Comparison of ENCODE assay signal across 13 mouse cellular contexts in the genomic region with DNA sequence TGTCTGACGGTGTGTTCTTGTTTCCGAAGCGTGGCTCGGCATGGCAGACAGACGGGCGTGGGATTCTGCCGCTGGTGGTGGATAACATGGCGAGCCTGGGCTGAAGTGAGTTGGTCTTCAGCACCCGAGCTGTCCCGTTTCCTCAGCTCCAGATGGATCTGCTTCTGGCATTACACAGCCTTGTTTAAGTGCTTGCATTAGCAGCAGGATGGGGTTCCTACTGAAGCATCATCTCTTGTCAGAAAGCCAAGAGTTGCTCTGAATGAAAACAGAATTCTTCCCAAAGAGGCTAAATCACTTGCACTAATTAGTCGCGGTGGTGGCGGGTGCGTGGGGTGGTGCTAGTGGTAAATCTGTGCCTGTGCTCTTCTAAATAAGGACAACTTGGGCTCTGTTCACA. TPM values are rescaled to one million over a fixed set of nuclear protein-coding genes. Genes with fewer than 3 reads are reported as not detected.
DNase-seq lines count a peak whose midpoint lies in the region; ATAC-seq and TF ChIP-seq lines count a peak whose summit lies in the region.
"Had no signal": no experiment of that assay in that cellular context is flagged by ENCODE, and none has a peak within 500 bp of the region (broad histone marks: within the 10 kb centered on the region; RNA-seq: fewer than 3 reads in every experiment).

No protein-coding gene starts in this region.

- WGBS in hindbrain, postnatal 0 days, result 61% methylated on average over 14 of the region's 14 CpGs
- WGBS in hindbrain, embryonic 11.5 days, result 80% methylated on average over 14 of the region's 14 CpGs
- 74% methylated on average over 14 of the region's 14 CpGs for WGBS in bone marrow, adult 2 months
- 87% methylated on average over 14 of the region's 14 CpGs for WGBS in limb, embryonic 10.5 days

- H3K9me3 ChIP-seq in hindbrain, postnatal 0 days (ENCODE audit: low read length), result no peaks in the 10 kb centered on the region
- H3K9me3 ChIP-seq in hindbrain, embryonic 11.5 days (ENCODE audit: control insufficient read depth, low read length), result no peaks in the 10 kb centered on the region
- no peaks in the 10 kb centered on the region for H3K9me3 ChIP-seq in limb, embryonic 10.5 days (replicated peaks)
- H3K9me3 ChIP-seq: heart, embryonic 13.5 days; lung, embryonic 15.5 days; midbrain, embryonic 13.5 days; neural tube, embryonic 15.5 days had no signal

- DNase-seq in hindbrain, postnatal 0 days (ENCODE audit: low spot score), result peak; percentile 45
- no peak for DNase-seq in hindbrain, embryonic 11.5 days (ENCODE audit: low spot score)
- DNase-seq in frontal cortex, postnatal 36 days (ENCODE audit: low spot score in 2 of 2), result peak; percentile 65 to 70
- peak; percentile 60 to 74 for DNase-seq in left cerebral cortex, postnatal 36 days (ENCODE audit: low spot score in 2 of 2)
- DNase-seq in cerebellum, postnatal 36 days, result no peak
- no peak for DNase-seq in limb, embryonic 10.5 days (ENCODE audit: low spot score)
- DNase-seq: thymus, postnatal 36 days had no signal

- no peak overlapping the region for H3K27ac ChIP-seq in hindbrain, postnatal 0 days
- no peak overlapping the region for H3K27ac ChIP-seq in hindbrain, embryonic 11.5 days (ENCODE audit: low read depth, low read length)
- peak overlapping the region; percentile 84; the same call in 1 of the 2 replicates for H3K27ac ChIP-seq in bone marrow, adult 2 months (ENCODE audit: control insufficient read depth, insufficient read depth, low read depth, low read length, poor library complexity)
- no peak overlapping the region for H3K27ac ChIP-seq in limb, embryonic 10.5 days
- H3K27ac ChIP-seq: heart, embryonic 13.5 days; lung, embryonic 15.5 days; midbrain, embryonic 13.5 days; neural tube, embryonic 15.5 days had no signal

- H3K4me2 ChIP-seq in hindbrain, postnatal 0 days (ENCODE audit: low read depth, low read length), result no peak overlapping the region
- H3K4me2 ChIP-seq in hindbrain, embryonic 11.5 days (replicated peaks; ENCODE audit: low read depth, low read length), result no peak overlapping the region
- H3K4me2 ChIP-seq: heart, embryonic 13.5 days; lung, embryonic 15.5 days; midbrain, embryonic 13.5 days; neural tube, embryonic 15.5 days had no signal

- H3K36me3 ChIP-seq in hindbrain, postnatal 0 days (ENCODE audit: insufficient read depth, low read length), result no peaks in the 10 kb centered on the region
- no peaks in the 10 kb centered on the region for H3K36me3 ChIP-seq in hindbrain, embryonic 11.5 days (ENCODE audit: control insufficient read depth, insufficient read depth, low read length)
- no peaks in the 10 kb centered on the region for H3K36me3 ChIP-seq in limb, embryonic 10.5 days
- H3K36me3 ChIP-seq: heart, embryonic 13.5 days; lung, embryonic 15.5 days; midbrain, embryonic 13.5 days; neural tube, embryonic 15.5 days had no signal

- no peak overlapping the region for H3K4me3 ChIP-seq in hindbrain, postnatal 0 days (ENCODE audit: low read length)
- no peak overlapping the region for H3K4me3 ChIP-seq in hindbrain, embryonic 11.5 days (ENCODE audit: low read depth, low read length)
- no peak overlapping the region for H3K4me3 ChIP-seq in bone marrow, adult 2 months (replicated peaks; ENCODE audit: control insufficient read depth, low read depth, low read length)
- no peak overlapping the region for H3K4me3 ChIP-seq in limb, embryonic 10.5 days
- H3K4me3 ChIP-seq: heart, embryonic 13.5 days; lung, embryonic 15.5 days; midbrain, embryonic 13.5 days; neural tube, embryonic 15.5 days had no signal

- intact Hi-C loops in left cerebral cortex, postnatal 36 days (cut with DNase I), result no loop called here

- H3K9ac ChIP-seq in hindbrain, postnatal 0 days (replicated peaks; ENCODE audit: low read length), result no peak overlapping the region
- no peak overlapping the region for H3K9ac ChIP-seq in hindbrain, embryonic 11.5 days (ENCODE audit: low read depth, low read length)
- H3K9ac ChIP-seq: heart, embryonic 13.5 days; lung, embryonic 15.5 days; midbrain, embryonic 13.5 days; neural tube, embryonic 15.5 days had no signal

- H3K4me1 ChIP-seq in hindbrain, postnatal 0 days (ENCODE audit: insufficient read depth, low read length), result peaks cover 8% of the 10 kb centered on the region
- no peaks in the 10 kb centered on the region; the same call in 1 of the 2 replicates for H3K4me1 ChIP-seq in hindbrain, embryonic 11.5 days (replicated peaks; ENCODE audit: control insufficient read depth, insufficient read depth, low read length)
- H3K4me1 ChIP-seq in bone marrow, adult 2 months (ENCODE audit: control insufficient read depth, insufficient read depth, low read length), result peaks cover 6% of the 10 kb centered on the region
- H3K4me1 ChIP-seq in limb, embryonic 10.5 days, result peaks cover 20% of the 10 kb centered on the region

- no peak for TF ChIP-seq POLR2A in bone marrow, adult 2 months (IDR thresholded peaks at IDR 0.05; ENCODE audit: borderline replicate concordance, control insufficient read depth, low read depth, low read length)

- TF ChIP-seq CTCF in hindbrain, postnatal 0 days (IDR thresholded peaks at IDR 0.05; ENCODE audit: low read depth), result no peak
- TF ChIP-seq CTCF in bone marrow, adult 2 months (IDR thresholded peaks at IDR 0.05; ENCODE audit: control insufficient read depth, insufficient read depth, low read length), result no peak

- ATAC-seq in hindbrain, postnatal 0 days, result no peak
- no peak for ATAC-seq in hindbrain, embryonic 11.5 days (ENCODE audit: low FRiP score)
- ATAC-seq in inflammation-experienced regulatory T-cells, adult 6 months, result no peak
- ATAC-seq: midbrain, embryonic 13.5 days had no signal

- no peaks in the 10 kb centered on the region for H3K27me3 ChIP-seq in hindbrain, postnatal 0 days (ENCODE audit: insufficient read depth, low read length)
- H3K27me3 ChIP-seq in hindbrain, embryonic 11.5 days (ENCODE audit: control insufficient read depth, insufficient read depth, low read length), result 0 out of 2 replicates have a peak, but pooled peaks cover 2% of the 10 kb centered on the region
- H3K27me3 ChIP-seq in limb, embryonic 10.5 days (ENCODE audit: low read depth, poor library complexity, severe bottlenecking), result peaks cover 24% of the 10 kb centered on the region
- H3K27me3 ChIP-seq: heart, embryonic 13.5 days; neural tube, embryonic 15.5 days had no signal

RNA-seq across cellular contexts. Expression of a gene that starts 5.8 kb away (rescaled TPM):
- 20.7 and 23.4 TPM in 2 replicates for total RNA-seq in hindbrain, postnatal 0 days (2014; rRNA removed)
- 12.1 and 13.5 TPM in 2 replicates for polyA plus RNA-seq in hindbrain, postnatal 0 days (2015; fragmentation: Nextera tagmentation; extraction: Ambion mirVana)
- polyA plus RNA-seq in hindbrain, embryonic 11.5 days (2014; fragmentation: Nextera tagmentation; extraction: Ambion mirVana), result 1.4 and 1.6 TPM in 2 replicates
- 8.6 TPM in 1 of 2 replicates, not detected in the other for polyA plus RNA-seq in bone marrow, adult 2 months (2011; ENCODE audit: insufficient read depth, insufficient read length, low replicate concordance, missing spikeins)
- 10 to 100 TPM; 21.9 to 74.3 TPM for total RNA-seq in left cerebral cortex, postnatal 36 days (2021)
- polyA plus RNA-seq in inflammation-experienced regulatory T-cells, adult 6 months (2017; shearing (Covaris generic)), result 10 to 100 TPM; 11.0 to 84.6 (median 15.2) TPM
- 0.76 and 0.80 TPM in 2 replicates for polyA plus RNA-seq in limb, embryonic 10.5 days (2016; fragmentation: Nextera tagmentation; extraction: Ambion mirVana)

Comparison
In these comparisons a context has a peak if more than half of its experiments do, and no peak if none do; other contexts are left out.
1. DNase-seq: peak in hindbrain, postnatal 0 days (single experiment), frontal cortex, postnatal 36 days (2 of 2) and left cerebral cortex, postnatal 36 days (2 of 2); none in hindbrain, embryonic 11.5 days (single experiment), cerebellum, postnatal 36 days (0 of 2) and limb, embryonic 10.5 days (single experiment).